Mouse (Mus musculus) midbrain, postnatal 0 days (tissue): Measurements from ENCODE around the gene Lyst. TPM values are rescaled to one million over a fixed set of nuclear protein-coding genes. Genes with fewer than 3 reads are reported as not detected.

Experiments used
- ATAC-seq: fragments of 200-750 bp; cut with Nextera tagmentation; 2 replicates; pipeline ENCODE4 v1.8.0; 2017; ENCODE audit warnings: moderate number of reproducible peaks, mild to moderate bottlenecking, moderate TSS enrichment, moderate library complexity; ENCODE audit not compliant: low FRiP score
- DNase-seq: peaks from one replicate; pipeline ENCODE4 v3.0.0-alpha.2; 2015; ENCODE audit warnings: low spot score
- H3K27ac ChIP-seq: fragments of 300-500 bp; sonication (generic); 2 replicates; pipeline ENCODE4 v1.5.1; 2014; ENCODE audit warnings: low read depth, mild to moderate bottlenecking, low read length, mixed read lengths
- H3K27me3 ChIP-seq: fragments of 300-500 bp; sonication (generic); 2 replicates; pipeline ENCODE4 v1.6.1; 2014; ENCODE audit warnings: low read length, control low read depth, mixed read lengths; ENCODE audit not compliant: insufficient read depth
- H3K36me3 ChIP-seq: fragments of 300-500 bp; sonication (generic); 2 replicates; pipeline ENCODE4 v1.6.1; 2014; ENCODE audit warnings: low read length, control low read depth, mixed read lengths; ENCODE audit not compliant: insufficient read depth
- H3K4me1 ChIP-seq: fragments of 300-500 bp; sonication (generic); 2 replicates; pipeline ENCODE4 v1.6.1; 2014; ENCODE audit warnings: mild to moderate bottlenecking, control low read depth, antibody characterized with exemption, low read length, mixed read lengths; ENCODE audit not compliant: insufficient read depth
- H3K4me2 ChIP-seq: fragments of 300-500 bp; sonication (generic); 2 replicates; pipeline ENCODE4 v1.6.1; 2014; ENCODE audit warnings: low read depth, mild to moderate bottlenecking, low read length, mixed read lengths; ENCODE audit not compliant: poor library complexity, severe bottlenecking
- H3K4me3 ChIP-seq: fragments of 300-500 bp; sonication (generic); 2 replicates; pipeline ENCODE4 v1.5.1; 2014; ENCODE audit warnings: low read depth, mild to moderate bottlenecking, low read length, moderate library complexity
- H3K9ac ChIP-seq: fragments of 300-500 bp; sonication (generic); replicated peaks from 2 replicates; pipeline ENCODE4 v1.6.1; 2014; ENCODE audit warnings: mild to moderate bottlenecking, low read length, moderate library complexity, mixed read lengths; ENCODE audit not compliant: poor library complexity, severe bottlenecking
- H3K9me3 ChIP-seq: fragments of 300-500 bp; sonication (generic); 2 replicates; pipeline ENCODE4 v1.6.1; 2016; ENCODE audit warnings: low read length, control low read depth
- CTCF ChIP-seq: IDR thresholded peaks from 2 replicates; pipeline ENCODE4 v1.5.1; 2016; ENCODE audit warnings: antibody characterized with exemption, mild to moderate bottlenecking
- WGBS: fragments of 180-500 bp; shearing (Covaris S2); extraction: QIAGEN DNeasy Blood & Tissue Kit; methylation state at CpG from one replicate; pipeline ENCODE4 v1.1.7; 2014; 5-methylcytosine and 5-hydroxymethylcytosine counted together
- polyA plus RNA-seq: library from polyadenylated mRNA; unstranded; fragments of >200 nt; fragmentation: Nextera tagmentation; extraction: Ambion mirVana; gene quantifications from 2 replicates; pipeline ENCODE4 v1.2.1, GENCODE M21; 2015
- total RNA-seq: library from RNA; depleted of rRNA; stranded (reverse); fragments of >200 nt; gene quantifications from 2 replicates; pipeline ENCODE4 v1.2.3, GENCODE M21; 2014

Gene Lyst
- total and polyA plus RNA-seq, 2 experiments from 2014 or later = 5.2 to 15.9 TPM

GRCm38 (mm10) chr13:13634706-13635105, 44.5 kb downstream of the Lyst start:
- no peaks in the 10 kb centered on the region for H3K9me3 ChIP-seq
- no peaks in the 10 kb centered on the region for H3K4me1 ChIP-seq
- no peak for TF ChIP-seq CTCF
- H3K9ac ChIP-seq = no peak overlapping the region
- H3K4me2 ChIP-seq = no peak overlapping the region
- no peak overlapping the region for H3K27ac ChIP-seq
- no peak for DNase-seq
- no peaks in the 10 kb centered on the region for H3K27me3 ChIP-seq
- no peaks in the 10 kb centered on the region for H3K36me3 ChIP-seq
- WGBS = 37% methylated on average over 7 of the region's 7 CpGs
- no peak overlapping the region for H3K4me3 ChIP-seq
- no peak for ATAC-seq

GRCm38 (mm10) chr13:13635224-13635623, 45.0 kb downstream of the Lyst start:
- Histone ChIP-seq H3K4me1 (no peaks in the 10 kb centered on the region), H3K27me3 (no peaks in the 10 kb centered on the region), H3K9me3 (no peaks in the 10 kb centered on the region), H3K4me3 (no peak overlapping the region), H3K36me3 (no peaks in the 10 kb centered on the region), H3K9ac (no peak overlapping the region), H3K4me2 (no peak overlapping the region), H3K27ac (no peak overlapping the region)
- WGBS = 55% methylated on average over 12 of the region's 12 CpGs
- DNase-seq (no peak), ATAC-seq (peak; percentile 66; the same call in 1 of the 2 replicates)
- no peak for TF ChIP-seq CTCF

GRCm38 (mm10) chr13:13637577-13637976, 47.4 kb downstream of the Lyst start:
- 91% methylated on average over 3 of the region's 3 CpGs for WGBS
- TF ChIP-seq CTCF = no peak
- no peak overlapping the region for H3K27ac ChIP-seq

GRCm38 (mm10) chr13:13637981-13638380, 47.8 kb downstream of the Lyst start:
- ATAC-seq (no peak), DNase-seq (no peak)
- Histone ChIP-seq H3K27me3 (no peaks in the 10 kb centered on the region), H3K4me3 (no peak overlapping the region), H3K4me2 (no peak overlapping the region), H3K4me1 (no peaks in the 10 kb centered on the region), H3K9me3 (no peaks in the 10 kb centered on the region), H3K9ac (no peak overlapping the region), H3K36me3 (0 out of 2 replicates have a peak, but pooled peaks cover 3% of the 10 kb centered on the region), H3K27ac (no peak overlapping the region)
- WGBS = 89% methylated on average over 6 of the region's 6 CpGs
- no peak for TF ChIP-seq CTCF

More at GRCm38 (mm10) chr13:13637577-13637976, 47.4 kb downstream of the Lyst start:
- Histone ChIP-seq H3K36me3 (0 out of 2 replicates have a peak, but pooled peaks cover 3% of the 10 kb centered on the region), H3K4me1 (no peaks in the 10 kb centered on the region), H3K9me3 (no peaks in the 10 kb centered on the region), H3K9ac (no peak overlapping the region), H3K27me3 (no peaks in the 10 kb centered on the region), H3K4me3 (no peak overlapping the region), H3K4me2 (no peak overlapping the region)
- DNase-seq = no peak
- no peak for ATAC-seq

GRCm38 (mm10) chr13:13638725-13639124, 48.5 kb downstream of the Lyst start:
- no peak for TF ChIP-seq CTCF
- WGBS = 31% methylated on average over 4 of the region's 4 CpGs
- 0 out of 2 replicates have a peak, but pooled peaks cover 3% of the 10 kb centered on the region for H3K36me3 ChIP-seq
- no peak overlapping the region for H3K27ac ChIP-seq
- H3K9me3 ChIP-seq = no peaks in the 10 kb centered on the region
- no peak overlapping the region for H3K4me3 ChIP-seq
- no peak overlapping the region for H3K9ac ChIP-seq
- no peaks in the 10 kb centered on the region for H3K4me1 ChIP-seq
- no peak overlapping the region for H3K4me2 ChIP-seq
- no peaks in the 10 kb centered on the region for H3K27me3 ChIP-seq
- DNase-seq = no peak
- ATAC-seq = no peak

GRCm38 (mm10) chr13:13647296-13647695, 57.1 kb downstream of the Lyst start:
- ATAC-seq (no peak), DNase-seq (no peak)
- WGBS = 54% methylated on average over 3 of the region's 3 CpGs
- H3K4me1 ChIP-seq = no peaks in the 10 kb centered on the region
- no peak overlapping the region for H3K27ac ChIP-seq
- 0 out of 2 replicates have a peak, but pooled peaks cover 3% of the 10 kb centered on the region for H3K36me3 ChIP-seq
- H3K4me2 ChIP-seq = no peak overlapping the region
- no peak overlapping the region for H3K4me3 ChIP-seq
- H3K9me3 ChIP-seq = no peaks in the 10 kb centered on the region
- H3K27me3 ChIP-seq = no peaks in the 10 kb centered on the region
- no peak overlapping the region for H3K9ac ChIP-seq
- no peak for TF ChIP-seq CTCF
